Mouse (Mus musculus) frontal cortex, postnatal 10 days (tissue): ENCODE data around the gene Morn5.

Experiments
- DNase-seq, 2 experiments: peaks; one replicate each; pipeline ENCODE4 v3.0.0; 2022; ENCODE audit warnings: low spot score in 2 of 2, mixed read lengths in 1 of 2

Gene Morn5

DNA sequence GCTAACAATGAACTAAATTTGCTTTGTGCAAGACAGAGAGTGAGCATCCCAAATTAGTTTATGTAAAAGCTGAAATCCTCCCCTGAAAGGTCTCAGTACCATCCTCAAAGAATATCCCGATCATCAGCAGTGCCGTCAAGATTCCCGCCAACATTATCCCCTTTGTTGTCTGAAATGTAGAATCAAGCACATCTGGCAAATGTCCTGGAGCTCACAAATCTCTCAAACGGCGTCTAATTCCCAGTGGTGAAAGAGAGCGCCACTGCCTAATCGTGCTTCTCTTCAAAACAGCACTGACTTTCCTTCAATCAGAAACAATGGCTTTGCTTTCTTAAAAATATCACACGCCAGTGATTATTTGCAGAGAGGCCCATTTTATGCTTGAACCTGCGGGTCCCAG, 17.9 kb downstream of the Morn5 start:
- no peak for DNase-seq

DNA sequence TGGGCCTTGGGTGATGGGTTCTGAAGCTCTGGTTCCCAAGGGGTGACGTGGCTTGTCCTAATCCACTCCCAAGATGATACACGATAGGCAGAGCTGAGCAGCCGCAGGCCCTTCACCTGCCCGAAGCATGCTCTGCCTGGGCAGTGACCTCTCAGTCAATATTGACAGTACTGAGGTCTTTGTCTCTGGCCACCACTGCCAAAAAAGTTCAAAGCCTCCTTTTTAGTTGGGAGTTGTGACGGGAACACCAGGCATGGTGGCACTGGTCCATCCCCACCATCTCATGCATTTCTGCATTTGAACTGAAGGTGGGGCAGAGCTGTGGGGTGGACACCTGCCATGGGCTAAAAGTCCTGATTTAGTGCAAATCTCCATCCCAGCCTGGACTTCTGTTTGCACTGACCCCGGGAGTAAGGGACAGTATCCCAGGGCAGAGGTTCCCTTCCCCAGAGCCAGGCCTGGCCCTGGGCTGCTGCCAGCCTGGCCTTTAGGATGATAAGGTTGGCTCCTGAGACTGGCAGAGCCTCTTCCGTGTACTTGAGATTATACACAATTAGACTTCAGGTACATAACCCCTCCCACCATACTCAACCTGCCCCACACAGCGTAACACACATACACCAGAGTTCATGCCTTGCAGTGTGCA, 22.5 kb downstream of the Morn5 start:
- no peak for DNase-seq

DNA sequence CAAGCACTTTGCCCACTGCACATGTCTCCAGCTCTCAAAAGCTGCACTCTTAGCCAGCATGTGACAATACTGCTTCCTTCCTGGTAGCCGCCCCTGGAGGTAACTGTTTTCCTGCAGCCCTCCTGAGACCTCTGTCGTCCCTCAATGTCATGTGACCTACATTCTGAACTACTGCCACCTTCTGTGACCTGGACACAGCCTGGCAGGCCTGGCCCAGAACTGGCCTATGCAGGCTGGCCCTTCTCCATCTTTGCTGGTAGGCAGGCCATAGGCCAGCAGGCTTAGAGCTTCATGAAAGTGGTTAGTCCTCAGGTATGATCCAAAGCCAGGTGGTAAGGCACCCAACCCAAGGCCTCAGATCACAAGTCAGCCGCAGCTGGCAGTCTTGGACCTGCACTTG, 24.5 kb downstream of the Morn5 start:
- DNase-seq, result no peak

DNA sequence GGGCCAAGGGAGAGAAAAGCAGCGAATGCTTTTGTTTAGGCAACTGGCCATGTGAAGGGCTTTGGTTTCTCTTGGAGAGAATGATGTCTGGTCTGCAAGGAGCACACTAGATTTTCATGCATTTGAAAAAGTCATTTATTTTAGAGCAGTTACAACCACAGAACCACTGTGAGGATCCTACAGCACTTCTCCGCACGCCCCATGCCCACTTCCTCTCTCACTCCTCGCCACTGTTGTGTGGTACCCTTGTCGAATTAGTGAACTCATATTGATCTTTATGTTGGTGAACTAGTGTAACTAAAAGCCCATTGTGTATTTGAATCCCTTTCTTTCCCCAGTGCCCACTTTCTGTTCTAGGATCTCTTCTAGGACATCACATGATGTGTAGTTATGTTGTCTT, 26.0 kb downstream of the Morn5 start:
- no peak for DNase-seq

DNA sequence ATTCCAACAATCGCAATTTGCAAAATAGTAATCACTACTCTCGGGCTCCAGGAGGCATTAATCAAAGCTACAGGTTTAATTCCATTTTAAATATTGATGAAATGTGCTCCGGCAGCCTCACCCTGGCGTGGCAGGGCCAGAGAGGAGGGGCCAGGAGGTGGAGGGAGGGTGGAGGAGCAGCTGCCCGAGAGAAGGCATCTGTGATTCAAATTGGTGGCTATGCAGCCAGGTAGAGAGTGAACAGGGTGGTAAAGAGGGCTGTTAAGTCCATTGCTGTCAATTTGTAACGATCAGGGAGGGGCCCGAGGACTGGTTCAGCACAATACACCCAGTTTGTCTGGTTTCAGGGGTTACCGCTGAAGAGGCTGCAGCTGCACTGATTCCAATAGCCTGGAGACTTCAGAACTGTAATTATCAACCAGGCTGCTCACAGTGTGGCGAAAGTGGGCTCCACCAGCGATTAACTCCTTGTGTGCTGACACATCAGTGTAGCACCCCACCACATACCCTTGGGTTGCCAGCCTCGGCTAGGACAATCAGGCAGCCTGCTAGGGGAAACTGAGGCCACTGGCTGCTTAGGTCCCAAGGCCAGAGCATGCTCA, 28.0 kb downstream of the Morn5 start:
- no peak for DNase-seq

DNA sequence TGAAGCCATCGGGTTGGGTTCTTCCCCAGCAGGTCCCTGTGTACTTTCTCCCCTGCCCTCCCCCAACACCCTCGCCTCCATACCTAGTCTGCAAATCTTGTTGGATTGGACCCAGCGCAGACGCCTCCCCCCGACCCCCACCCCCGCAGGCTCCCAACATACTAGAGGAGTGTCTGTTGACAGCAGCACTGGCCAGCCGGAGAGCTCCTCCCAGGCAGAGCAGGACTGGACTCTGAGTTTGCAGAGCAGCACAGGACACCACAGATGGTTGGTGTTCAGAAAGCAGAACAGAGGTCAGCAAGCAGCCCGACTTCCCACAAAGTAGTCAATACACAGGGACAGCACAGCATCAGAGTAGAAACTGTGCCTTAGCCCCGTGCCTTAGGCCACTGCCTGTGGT, 32.2 kb downstream of the Morn5 start:
- no peak for DNase-seq

DNA sequence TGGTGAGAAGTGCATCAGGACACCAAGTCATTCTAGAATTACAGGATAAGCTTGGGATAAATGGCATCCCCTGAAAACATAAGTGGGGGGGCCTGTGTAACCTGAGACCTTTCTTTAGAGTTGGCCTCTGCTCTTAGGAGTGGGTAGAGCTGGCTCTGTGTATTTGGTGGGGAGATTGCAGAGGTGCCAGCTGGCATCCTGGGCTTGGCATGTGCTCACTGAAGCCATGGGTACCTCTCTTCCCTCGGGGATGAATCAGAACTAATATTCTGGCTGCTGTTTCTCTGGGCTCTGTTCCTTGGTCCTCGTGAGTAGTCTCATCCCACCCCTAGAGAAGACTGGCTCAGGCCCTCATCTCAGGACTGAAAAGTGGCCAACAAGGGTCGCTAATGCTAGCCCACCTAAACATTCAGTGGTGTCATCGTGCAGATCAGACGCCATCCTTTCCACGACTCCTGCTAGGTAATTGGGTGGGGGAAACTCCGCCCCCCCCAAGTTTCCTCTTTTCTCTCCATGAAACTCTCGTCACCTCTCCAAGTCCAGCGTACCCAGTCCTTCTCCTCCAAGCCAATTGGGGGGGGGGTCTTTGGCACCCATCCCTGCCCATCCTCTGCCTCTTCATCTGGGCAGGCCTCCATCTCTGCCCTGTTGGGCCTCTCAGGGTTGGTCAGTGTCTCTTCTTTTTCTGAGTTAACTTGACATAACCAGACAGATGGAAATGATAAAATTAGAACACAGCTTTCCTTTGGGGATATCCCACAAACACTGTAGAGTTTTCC, 33.7 kb downstream of the Morn5 start:
- DNase-seq, result no peak

DNA sequence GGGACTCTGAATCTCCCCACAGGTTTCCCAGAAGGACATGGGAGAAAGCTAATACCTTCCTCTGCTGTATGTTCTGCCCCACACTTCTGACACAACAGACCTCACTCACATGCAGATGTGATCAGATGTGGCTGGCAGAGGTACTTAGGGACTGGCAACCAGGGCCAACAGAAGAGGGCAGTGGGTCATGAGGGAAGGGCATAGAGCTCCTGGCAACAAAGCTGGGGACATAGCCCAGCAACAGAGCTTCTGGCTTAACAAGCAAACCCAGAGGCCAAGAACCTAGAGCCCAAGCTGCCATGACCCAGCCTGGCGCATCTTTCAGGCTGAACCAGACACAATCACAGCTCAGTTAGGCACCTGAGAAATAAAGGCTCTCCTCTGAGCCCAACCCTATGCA, 35.8 kb downstream of the Morn5 start:
- DNase-seq, result no peak

DNA sequence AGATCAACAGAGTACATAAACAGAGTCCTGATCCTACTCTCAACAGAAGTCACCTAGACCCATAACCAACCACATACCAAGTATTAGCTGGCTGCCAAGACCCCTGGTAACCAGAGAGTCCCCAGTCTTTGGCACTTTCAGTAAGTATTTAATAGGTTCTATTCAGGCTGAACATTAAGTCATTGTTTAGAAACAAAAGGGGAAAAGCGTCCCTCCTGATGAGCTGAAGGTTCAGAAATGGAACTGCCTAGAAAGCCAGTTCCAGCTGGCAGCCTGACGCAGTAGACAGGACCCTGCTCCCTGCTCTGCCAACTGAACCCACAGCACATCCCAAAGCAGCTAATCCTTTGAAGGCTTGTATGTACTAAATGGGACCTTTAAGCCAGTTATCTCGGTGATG, 39.9 kb downstream of the Morn5 start:
- DNase-seq, result no peak

DNA sequence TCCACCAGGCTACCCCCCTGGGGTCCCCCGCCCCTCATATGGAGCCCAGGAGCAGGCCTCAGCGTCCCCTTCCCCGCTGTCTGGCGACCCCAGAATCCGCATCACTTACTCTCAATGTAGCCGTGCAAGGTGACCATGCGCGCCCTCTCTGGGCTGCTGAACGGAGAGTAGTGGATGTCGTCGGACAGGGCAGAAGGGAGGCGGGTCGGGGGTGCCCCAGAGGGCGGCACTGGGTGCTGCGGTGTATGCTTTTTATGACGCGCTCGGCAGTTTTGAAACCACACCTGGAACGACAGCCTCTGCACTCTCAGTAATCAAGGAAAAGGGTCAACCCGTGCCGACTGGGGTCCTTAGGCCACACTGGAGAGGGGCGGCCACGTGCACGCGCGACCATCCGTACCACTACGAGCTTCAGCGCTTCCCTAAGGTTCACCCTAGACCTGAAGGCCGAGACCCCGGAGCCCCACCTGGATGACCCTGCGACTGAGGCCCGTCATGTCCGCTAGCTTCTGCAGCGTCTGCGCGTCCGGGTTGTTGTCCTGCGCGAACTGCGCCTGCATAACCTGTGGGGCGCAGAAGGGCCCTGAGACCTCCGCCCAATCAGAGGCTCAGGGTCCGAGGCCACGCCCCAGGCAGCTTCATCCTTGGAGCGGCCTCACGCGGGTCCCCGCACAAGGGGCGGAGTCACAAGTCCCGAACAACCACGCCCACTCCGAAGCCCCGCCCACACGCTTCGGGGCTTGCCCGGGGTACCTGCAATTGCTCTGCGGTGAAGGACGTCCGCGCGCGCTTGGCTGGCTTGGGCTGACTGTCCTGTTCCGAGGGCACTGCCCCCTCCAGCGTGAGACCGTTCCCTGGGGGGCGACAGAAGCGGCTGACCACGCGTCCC, 41.8 kb downstream of the Morn5 start:
- peak in 1 of 2 experiments; percentile 29 for DNase-seq

DNA sequence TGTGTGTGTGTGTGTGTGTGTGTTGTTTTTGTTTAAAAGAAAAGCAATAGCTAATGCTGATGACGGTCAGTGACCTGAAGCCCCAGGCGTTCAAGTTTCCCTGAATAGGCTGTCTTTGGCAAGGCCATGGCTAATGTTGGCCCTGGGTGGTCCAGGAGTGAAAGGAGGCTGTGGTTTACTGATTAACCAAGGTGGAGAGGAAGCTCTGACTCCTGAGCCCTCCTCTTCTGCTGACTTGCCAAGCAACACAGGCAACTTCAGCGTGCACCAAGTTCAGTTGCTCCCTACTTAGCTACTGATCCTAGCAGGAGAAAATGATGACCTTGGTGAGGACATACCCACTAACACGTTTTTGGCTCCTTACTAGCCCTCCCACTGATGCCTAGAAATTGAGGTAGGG, 43.5 kb downstream of the Morn5 start:
- DNase-seq, result no peak

DNA sequence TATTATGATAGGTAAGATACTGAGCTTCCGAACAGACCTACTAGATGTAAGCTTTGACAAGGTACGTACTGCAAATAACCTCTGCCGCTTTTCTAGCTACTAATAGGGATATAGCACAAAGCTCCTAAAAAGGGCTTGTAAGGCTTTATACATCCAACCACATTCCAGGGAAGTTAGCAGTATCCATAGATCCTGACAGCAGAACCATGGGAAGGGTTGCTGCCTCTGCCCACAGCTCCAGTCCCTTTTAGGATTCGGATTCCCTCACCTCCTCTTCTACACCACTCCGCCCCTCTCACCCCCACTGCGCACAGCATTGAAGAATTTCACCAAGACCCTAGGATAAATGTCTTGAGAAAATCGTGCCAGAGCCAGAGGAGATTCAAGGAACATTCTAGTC, 44.0 kb downstream of the Morn5 start:
- no peak for DNase-seq

DNA sequence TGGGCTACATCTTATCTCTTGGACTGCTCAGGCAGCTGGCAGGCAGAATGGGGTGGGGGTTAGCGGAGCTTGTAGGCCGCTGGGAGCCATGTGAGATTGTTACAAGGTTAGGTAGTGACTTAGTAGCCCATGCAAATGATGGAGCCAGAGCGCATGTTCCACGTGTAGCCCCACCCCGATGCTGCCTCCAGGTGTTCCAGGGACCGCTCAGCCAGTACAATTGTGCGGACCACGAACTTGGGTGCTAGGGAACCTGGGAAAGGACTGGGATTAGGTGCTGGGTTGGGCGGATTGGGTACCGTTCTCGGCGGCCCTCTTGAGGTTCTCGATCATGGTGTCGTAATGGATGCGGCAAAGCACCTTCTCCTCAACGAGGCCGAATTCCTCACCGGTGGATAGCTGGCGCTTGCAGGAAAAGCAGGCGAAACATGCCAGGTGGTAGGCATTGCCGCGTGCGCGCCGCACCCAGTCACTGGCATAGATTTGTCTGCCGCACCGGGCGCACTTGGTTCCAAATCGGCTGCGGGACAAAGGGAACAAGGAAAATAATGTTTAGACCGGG, 44.7 kb downstream of the Morn5 start:
- no peak for DNase-seq

DNA sequence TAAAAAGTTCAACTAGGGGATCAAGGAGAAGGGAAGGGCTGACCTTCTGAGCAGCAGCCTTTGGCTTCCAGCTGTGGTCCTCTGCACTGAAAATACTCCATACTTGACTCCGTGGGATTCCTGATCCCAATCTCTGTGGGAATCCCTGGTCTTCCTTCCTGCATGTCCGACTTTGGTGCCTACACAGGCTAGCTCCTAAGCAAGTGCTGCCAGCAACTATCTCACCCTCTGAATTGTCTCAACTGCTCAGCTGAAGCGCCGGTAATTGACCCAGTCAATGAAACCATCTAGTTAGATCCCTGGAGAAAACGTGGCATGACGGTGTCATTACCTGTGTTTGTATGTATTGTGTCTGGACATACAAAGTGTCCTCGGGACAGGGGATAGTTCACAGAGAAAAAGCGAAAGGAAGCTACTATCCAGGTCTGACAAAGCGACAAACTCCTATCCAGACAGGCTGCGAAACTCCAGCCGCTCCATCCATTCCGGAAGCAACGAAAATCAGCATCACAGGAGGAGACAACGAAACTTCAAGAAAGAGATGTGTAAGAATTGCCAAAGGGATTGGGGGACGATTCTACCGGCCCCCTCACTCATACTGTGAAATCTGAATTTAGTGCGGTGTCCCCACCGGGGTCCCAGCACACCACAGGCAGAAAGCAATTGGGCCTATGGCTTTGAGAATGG, 48.0 kb downstream of the Morn5 start:
- DNase-seq, result no peak

DNA sequence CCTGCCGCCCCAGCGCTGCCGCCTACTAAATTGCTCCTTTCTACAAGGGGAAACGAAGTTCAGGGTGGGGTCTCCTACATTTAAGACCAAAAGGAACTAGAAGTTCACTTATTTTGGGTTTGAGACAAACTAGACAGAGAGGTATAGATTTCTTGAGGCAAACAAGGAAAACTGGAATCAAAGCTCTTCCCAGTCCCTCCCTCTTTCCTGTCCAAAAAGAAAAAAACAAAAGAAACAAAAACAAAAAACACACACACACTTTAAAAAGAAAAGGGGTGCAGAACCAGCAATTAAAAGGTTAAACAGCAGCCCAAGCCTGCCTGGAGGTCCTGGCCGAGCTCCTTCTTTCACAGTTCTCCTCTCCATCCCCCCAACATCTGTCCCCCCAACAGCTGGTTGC, 48.8 kb downstream of the Morn5 start:
- no peak for DNase-seq

DNA sequence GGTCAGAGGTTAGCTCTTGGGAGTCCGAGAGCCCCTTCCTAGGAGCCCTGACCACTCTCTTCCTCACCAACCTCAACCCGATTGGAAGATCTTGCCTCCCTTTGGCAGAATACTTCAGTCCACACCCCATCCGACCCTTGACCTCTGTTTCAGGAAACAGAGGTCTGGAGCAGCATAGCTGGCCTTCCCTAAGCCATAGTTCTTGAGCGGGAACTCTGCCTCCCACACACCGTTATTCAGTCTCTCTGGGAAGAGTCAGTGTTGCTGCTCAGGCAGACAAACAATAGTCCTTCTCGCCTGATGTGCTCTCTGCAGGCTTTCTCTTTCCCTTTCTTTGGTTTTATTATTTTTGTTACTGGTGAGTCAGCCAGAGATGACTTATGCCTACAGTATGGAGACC, 50.5 kb downstream of the Morn5 start:
- no peak for DNase-seq

DNA sequence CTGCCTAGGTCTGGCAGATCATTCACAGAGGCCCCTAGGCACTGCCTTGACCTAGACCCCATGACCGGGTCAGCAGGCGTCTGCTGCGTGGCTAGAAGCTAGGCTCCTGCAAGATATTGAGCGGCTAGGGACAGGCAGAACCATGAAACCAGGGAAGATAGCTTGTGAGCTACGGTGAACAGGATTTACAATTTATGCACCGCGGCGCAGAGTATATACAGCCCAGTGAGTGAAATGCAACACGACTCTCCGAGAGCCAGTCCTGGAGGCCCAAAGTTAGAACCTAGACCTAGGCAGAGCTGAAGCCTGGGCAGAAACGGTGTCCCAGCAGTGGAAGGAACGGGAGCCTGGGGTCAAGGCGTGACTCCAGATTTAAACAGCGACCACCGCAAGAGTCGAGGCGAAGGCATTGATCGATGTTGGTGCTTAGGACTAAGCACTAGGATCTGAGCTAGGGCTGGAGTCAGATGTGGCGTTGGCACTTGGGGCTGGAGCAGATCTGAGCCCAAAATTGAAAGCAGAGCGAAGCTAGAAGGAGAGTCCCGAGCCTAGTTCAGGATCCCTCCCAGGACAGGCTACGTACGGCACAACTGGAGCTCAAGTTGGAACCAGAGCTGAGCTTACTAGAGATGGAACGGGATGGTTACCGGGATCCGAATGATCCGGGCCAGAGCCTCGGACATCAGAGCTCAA, 52.8 kb downstream of the Morn5 start:
- no peak for DNase-seq

DNA sequence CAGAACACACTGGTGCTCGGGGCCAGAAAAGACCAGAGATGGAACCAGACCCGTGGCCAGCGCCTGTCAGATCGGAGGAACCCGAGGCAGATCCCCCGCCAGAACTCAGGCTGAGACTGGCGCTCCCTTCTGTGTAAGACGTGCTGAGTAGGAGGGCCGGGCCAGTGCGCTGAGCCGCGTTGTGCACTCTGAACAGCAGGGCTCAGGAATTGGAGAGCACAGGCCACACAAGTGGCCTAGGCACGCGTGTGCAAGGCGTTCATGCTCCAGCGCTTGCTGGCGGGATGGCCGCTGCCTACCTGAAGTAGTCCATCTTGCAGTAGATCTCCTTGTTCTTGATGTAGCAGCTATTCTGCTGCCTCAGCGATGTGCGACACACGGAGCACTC, 53.3 kb downstream of the Morn5 start:
- DNase-seq, result no peak

DNA sequence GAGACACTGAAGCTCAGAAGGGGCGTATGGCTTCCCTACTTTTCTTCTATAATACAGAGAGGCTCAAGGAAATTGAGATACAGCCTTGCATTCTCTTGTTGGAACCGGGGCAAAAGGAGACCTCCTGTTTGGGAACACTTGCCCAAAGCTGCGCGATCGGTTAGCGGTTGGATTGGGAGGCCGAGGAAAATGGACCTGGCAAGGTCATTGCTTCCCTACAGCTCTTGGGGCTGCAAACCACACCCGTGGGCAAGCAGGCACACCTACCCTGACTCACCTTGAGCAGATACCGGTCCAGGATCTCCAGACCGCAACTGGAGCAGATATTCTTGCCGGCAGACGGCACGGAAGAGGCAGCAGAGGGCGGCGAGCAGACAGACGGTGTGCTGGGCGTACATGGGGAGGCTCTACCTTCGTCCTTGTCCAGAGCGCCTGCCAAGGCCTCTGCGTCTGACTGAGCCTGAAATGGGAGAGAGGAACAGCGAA, 53.9 kb downstream of the Morn5 start:
- DNase-seq, result no peak

DNA sequence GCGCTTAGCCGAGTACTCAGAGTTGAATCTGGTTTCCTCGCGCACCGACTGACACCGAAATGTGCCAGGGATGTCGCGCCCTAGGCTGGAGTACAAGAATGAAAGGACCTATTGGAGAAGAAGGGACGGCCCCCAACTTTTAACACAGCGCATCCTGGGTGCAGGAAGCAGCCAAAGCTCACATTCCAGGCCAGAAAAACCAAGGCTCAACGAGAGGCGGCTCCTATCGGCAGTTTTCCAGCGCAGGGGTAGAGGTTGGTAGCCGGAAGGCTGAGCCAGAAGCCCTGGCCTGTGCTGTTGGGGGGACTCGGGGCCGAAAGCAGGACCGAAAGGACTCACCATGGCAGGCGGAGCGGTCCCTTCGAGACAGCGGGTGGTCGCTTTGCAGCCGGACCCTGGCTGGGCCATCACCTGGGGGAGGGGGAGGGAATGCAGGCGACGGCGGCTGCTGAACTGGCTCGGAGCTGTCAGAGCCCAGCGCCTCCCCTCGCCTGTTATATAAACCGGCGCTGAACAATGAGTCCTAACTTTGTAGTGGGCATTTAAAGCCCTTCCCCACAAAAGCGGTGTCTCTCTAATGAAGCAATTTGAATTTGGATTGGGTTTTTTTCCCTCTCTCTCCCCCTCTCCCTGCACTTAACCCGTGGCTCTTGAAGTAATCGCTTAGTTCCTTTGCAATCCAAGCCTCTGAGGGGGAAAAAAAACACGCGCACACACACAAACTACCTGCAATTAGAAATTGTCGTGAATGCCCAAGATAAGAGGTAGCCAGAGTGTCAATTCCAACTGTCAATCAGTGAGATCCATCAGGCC, 54.5 kb downstream of the Morn5 start:
- no peak for DNase-seq
